Mouse (Mus musculus): Measurements from ENCODE around the gene Cenpa.
"Not testable (repeated sequence)": the region's sequence is repeated elsewhere in the genome, so short reads cannot be mapped to it uniquely, and the experiment has no call there.

Cenpa gene

DNA sequence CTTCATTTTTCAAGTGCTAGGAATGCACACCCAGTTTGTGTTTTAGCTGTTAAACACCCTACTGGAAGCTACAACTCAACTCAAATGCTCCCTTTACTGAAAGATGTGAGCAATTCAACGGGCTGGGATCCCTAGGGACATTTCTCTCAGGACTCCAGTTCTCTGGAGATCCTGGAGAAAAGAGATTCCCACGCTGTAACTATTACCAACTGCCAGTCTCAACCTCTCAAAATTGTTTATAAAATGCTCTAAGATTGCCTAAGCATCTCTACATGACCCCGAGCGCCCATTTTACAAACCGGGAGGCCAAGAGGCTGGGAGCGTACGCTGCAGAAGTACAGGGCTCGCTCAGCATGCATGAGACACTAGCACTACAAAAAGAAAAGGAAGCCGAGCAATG lies 19.2 kb upstream of the Cenpa start:
- no peak for DNase-seq (ENCODE audit: low spot score)

- DNase-seq (ENCODE audit: low spot score), result peak; percentile 89
Measured at GRCm38 (mm10) chr5:30647815-30648560, 18.6 kb upstream of the Cenpa start, which contains the start of gene Slc35f6. Slc35f6 (plus strand) TSS chr5:30647933.

DNA sequence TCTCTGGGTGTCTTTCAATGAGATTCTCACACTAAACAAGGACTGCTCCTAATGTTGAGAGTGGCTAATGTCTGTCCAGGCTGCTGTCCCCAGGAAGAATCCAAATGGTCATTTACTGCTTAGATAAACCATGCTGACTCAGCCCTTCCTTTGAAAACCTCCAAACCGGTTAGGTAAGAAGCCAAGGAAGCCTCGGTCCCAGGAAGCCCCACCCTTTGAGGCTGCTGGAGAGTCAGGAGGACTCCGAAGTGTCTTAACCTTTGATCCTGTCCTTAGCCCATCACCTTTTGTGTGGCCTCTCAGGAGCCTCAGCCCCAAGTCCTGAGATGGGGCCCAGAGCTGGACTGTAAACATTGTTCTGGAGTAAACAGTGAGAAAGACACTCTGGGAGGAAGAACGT lies 17.0 kb upstream of the Cenpa start:
- DNase-seq (ENCODE audit: low spot score), result no peak

DNA sequence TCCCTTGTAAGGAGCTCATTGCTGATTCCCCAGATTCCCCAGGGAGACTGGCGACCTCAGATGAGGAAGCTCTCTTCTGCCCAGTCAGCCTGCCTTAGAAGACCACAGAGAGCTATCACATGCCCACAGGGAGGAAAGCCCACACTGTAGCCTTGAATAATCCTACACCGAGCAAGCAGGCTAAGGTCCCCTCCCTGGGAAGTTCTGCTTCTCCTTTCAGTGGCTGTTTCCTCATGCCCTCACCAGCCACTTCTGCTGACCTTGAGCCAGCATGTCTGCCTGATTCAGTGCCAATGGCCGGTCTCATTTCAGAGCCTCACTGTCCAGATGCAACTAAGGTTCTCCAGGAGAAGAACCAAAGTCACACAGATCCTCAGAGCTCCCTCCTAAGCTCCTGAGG lies 15.8 kb upstream of the Cenpa start:
- DNase-seq (ENCODE audit: low spot score), result no peak

DNA sequence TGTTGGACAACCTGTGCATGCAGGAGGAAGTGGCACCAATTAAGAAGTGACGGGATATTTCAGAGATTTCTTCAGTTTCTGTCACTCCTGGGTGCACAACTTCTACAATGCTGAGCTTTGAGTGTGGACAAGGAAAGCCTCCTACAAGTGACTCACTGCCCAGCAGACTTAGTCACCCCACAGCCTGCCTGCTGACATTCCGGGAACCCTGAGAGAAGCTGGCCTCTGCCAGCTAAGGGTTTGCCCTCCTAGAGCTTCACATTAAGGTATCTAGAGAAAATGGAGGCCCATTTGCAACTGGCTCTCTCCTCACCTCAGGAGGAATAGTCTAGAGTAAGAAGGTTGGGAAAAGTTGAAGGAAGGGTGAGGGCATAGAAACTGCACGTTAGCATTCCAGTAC lies 15.0 kb upstream of the Cenpa start:
- no peak for DNase-seq (ENCODE audit: low spot score)

GRCm38 (mm10) chr5:30653246-30653645 lies 13.3 kb upstream of the Cenpa start:
- DNase-seq (ENCODE audit: low spot score), result no peak

- DNase-seq (ENCODE audit: low spot score), result no peak
Measured at GRCm38 (mm10) chr5:30655042-30655441, 11.5 kb upstream of the Cenpa start.

DNA sequence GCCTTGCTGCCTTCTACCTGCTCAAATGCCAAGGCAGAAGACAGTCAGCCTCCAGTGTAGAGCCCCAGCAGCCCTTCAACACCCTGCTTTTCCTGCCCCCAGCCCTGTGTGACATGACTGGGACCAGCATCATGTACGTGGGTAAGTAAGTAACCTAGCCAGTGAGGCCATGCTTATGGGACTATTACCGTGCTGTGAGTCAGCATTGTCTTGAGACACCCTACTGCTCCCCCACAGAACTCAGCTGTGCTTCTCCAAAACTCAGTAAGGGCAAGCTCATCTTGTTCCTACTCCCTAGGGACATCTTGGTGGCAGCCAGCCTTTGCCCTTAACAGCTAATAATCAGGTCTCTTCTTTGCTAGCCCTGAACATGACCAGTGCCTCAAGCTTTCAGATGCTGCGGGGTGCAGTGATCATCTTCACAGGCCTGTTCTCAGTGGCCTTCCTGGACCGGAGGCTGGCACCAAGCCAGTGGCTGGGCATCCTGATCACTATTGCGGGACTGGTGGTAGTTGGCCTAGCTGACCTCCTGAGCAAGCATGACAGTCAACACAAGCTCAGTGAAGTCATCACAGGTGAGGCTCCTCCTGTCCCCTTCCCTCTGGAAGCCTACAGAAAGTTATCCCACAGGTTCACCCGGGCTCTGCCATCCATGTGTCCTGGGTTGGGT lies 10.9 kb upstream of the Cenpa start:
- no peak for DNase-seq (ENCODE audit: low spot score)

DNA sequence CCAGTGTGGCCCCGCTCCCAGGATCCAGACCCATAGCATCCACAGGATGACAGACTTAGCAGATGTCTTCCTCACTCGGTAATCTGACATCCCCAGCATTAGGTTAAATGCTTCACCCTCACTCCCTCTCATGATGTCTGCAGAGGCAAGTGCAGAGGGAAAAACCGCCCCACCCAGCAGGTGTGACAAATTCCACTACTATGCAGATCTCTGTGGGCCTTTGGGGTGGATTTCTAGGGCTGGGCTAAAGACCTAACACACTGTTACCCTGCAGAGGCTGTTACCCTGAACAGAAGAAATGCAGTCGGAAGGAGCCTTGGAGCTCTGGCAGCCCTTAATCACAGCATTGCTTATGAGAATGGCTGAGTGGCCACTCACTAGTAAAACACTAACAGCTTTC lies 7.5 kb upstream of the Cenpa start:
- no peak for DNase-seq (ENCODE audit: low spot score)

GRCm38 (mm10) chr5:30660278-30660677 lies 6.3 kb upstream of the Cenpa start:
- DNase-seq (ENCODE audit: low spot score), result no peak

- DNase-seq (ENCODE audit: low spot score), result no peak
Measured at GRCm38 (mm10) chr5:30660813-30661212, 5.8 kb upstream of the Cenpa start.

DNA sequence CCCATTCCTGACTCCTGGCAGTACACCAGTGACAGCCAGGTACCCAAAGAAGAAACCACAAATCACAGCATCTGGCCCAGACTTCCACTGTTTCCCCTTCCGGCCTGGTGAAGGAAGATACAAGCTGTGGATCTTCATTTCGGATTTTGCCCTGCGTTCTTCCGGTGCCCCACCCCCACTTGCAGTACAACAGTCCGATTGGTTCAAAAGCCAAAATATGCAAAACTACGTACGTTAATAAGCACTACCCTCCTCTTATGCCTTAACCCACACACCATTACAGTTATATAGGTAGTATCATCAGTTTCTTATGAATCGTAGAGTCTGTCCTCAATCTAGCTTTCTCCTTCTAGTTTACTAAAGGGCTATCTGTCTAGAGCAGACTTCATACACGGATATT lies 1.2 kb upstream of the Cenpa start:
- no peak for DNase-seq (ENCODE audit: low spot score)

DNA sequence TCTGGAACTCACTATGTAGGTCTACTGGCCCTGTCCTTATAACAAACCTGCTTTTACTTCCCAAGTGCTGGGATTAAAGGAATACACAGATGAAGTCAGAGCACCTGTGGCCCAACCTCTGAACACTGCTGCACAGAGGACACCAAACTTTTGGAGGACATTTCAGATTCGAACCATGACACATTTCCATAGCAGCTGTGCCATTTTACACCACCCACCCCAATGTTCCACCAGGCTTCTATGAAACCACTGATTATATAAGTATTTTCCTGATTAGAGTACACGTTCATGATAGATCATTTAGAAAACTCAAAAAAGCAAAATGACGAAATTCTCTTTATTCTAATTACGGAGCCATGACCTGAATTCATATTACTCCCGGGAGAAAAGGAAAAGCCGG lies 609 bp upstream of the Cenpa start:
- DNase-seq (ENCODE audit: low spot score), result no peak

- DNase-seq (ENCODE audit: low spot score), result no peak
Measured at GRCm38 (mm10) chr5:30667215-30667614, 638 bp downstream of the Cenpa start.

DNA sequence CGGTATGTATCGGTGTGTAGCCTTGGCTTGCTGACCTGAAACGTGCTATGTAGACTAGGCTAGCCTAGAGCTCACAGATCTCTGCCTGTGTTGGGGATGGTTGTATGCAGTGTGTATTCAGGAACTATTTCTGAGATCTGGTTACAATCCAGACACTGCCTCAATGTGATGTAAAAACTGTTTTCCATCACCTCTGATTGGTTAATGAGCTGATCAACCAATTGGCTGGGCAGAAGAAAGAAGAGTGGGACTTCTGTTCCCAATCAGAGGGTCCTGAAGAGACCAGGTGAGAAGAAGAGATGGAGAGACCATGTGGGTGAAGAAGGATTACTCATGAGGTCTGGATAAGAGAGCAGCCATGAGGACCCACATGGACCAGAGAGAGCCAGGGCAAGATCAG lies 1.1 kb downstream of the Cenpa start:
- no peak for DNase-seq (ENCODE audit: low spot score)

DNA sequence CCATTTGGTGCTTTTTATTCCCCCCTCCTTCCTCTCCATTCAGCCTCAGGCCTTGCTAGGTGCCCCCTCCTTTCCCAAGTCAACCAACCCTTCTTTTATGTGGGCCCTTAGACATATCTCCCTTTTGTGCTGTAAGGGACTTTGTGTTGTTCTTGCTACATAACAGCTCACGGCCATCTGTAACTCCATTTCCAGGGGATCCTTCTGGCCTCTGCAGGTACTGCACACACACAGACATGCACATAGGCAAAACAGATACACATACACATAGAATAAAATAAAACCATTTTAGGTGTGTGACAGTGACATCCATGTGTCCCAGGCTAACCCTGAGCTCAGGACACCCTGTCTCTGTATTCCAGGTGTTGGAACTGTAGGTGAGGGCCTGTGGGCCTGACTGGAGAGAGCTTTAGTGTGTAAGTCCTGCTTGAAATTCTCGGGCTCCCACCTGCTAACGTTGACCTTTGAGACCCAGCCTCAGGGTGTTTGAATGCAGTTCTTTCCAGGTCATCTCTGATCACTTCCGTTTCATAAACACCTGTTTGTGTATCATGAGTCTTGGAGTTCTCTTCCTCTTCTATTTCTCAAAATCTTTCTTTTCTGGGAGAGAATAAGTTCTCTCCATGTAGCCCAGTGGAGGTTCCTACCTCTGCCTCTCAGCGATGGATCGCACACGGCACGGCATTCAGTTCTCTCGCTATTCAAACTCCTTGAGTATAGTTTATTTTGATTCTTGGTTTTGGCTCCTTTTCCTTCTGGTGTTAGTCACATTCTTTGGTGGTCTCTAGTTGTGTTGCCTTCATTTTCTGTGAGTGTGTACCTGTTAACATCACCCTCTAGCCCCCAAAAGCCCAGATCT lies 2.3 kb downstream of the Cenpa start:
- no peak for DNase-seq (ENCODE audit: low spot score)

- DNase-seq (ENCODE audit: low spot score), result no peak
Measured at GRCm38 (mm10) chr5:30669496-30669830, 2.9 kb downstream of the Cenpa start.

GRCm38 (mm10) chr5:30670091-30670490 lies 3.5 kb downstream of the Cenpa start:
- no peak for DNase-seq (ENCODE audit: low spot score)

DNA sequence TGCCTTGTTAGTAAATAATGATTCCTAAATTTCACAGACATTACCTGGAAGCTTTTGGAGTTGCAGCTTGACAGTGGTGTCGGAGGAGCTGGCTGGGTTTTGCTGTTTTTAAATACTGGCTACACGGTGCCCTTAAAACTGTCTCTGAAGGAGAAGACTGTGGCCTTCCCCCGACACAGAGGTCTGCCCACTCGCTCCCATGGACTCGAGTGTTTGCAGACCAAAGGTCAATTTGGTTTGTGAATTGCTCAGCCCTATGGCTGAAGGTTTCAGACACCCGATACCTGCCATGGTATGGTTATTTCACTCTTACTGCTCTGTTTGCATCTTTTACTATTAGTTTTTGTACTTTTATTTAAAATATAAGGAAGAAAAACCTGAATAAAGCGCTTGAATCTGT lies 7.4 kb downstream of the Cenpa start:
- DNase-seq (ENCODE audit: low spot score), result no peak

- no peak for DNase-seq (ENCODE audit: low spot score)
Measured at GRCm38 (mm10) chr5:30676800-30677199, 10.2 kb downstream of the Cenpa start.

DNA sequence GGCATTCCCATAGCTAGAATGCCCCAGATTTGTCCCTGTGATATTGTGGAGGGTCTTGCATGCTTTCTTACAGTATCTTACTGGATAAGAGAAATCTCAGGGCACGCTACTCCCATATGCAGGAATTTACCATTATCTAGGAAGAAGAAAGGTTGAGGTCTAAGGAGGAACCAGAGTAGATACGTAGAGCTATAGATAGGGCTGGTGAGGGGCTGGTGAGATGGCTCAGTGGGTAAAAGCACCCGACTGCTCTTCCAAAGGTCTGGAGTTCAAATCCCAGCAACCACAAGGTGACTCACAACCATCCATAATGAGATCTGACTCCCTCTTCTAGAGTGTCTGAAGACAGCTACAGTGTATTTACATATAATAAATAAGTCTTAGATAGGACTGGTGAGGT lies 11.5 kb downstream of the Cenpa start:
- DNase-seq (ENCODE audit: low spot score), result not testable (repeated sequence)

DNA sequence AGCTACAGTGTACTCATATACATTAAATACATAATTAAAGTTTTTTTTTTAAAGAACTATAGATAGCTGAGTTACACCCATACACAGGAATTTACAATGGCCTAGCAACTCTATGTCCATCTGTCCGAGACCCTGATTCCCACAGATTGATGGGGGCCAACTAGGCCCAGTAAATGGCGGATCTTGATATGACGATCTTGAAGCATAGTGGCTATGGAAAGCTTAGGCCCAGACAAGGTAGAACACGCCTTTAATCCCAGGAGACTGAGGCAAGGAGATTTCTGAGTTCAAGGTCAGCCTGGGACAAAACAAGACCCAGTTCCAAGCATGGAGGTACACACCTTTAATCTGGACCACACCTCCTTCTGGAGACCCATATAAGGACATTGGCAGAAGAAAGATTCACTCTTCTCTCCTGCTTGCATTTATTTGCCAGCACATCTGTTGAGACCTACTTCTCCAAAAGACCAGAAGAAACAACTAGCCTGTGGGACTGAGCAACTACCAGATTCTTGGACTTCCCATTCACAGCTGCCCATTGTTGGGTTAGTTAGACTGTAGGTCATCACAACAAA lies 12.2 kb downstream of the Cenpa start:
- no peak for DNase-seq (ENCODE audit: low spot score)

DNA sequence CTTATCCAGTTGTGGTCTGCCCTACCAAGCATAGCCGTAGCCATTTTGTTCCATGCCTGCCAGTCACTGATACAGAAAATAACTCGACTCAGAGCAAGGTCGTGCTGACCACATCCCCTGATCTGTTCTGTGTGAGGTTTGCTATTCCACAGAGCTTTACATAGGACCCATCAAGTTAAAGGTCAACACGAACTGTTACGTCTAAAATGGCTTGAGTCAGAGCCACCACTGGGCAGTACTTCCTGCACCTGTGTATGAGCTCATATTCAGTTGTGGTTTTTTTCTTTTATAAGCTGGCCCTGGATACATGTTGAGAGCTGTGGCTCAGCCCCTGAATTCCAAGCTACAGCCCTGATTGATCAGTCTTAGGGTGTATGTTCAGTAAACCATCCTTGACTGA lies 13.0 kb downstream of the Cenpa start:
- no peak for DNase-seq (ENCODE audit: low spot score)
